Mouse (Mus musculus) small intestine, adult 2 months (tissue): ENCODE measurements at regions not wholly inside any gene's neighbourhood (a gene's known extent, or its start where the extent isn't known, plus 50 kb on each side); places are given as distances from the start of the nearest gene placed in this dataset.

Experiments
- CTCF ChIP-seq: fragments of 200-500 bp; IDR thresholded peaks from 2 replicates; pipeline ENCODE4 v1.5.1; 2012; ENCODE audit warnings: low read depth, mild to moderate bottlenecking, control low read depth, inconsistent platforms, low read length, moderate library complexity, mixed read lengths; ENCODE audit not compliant: insufficient replicate concordance, insufficient read length; ENCODE audit errors: extremely low read depth
- POLR2A ChIP-seq: fragments of 200-500 bp; IDR thresholded peaks from 2 replicates; pipeline ENCODE4 v1.6.1; 2012; ENCODE audit warnings: low read depth, mild to moderate bottlenecking, control low read depth, inconsistent platforms, low read length, moderate library complexity

DNA sequence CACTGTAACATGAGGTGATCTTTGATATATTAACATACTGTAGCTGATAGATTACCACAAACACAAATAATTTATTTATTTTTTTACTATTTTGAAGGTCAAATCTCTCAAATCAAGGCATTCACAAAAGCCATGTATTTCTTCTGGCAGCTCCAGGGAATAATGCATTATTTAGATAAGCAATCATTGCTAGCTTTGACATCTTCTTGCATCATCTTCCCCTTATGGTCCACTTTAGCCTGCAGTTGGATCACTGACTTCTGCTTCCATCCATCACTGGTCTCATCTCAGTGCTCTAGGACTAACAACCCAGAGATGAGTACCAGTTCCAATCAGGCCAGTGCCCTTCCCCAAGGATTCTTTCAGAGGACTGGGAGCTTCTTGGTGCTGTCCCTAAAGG lies 95.3 kb upstream of the Actbl2 start:
- TF ChIP-seq POLR2A (no peak), CTCF (no peak)
